Mouse (Mus musculus) heart, adult 2 months (tissue): Measurements from ENCODE around the gene Fam222a.

Source experiments
- CTCF ChIP-seq: fragments of 200-600 bp; IDR thresholded peaks from 2 replicates; pipeline ENCODE4 v1.8.1; 2022; ENCODE audit warnings: antibody characterized with exemption, mild to moderate bottlenecking, moderate library complexity
- EP300 ChIP-seq: fragments of 200-500 bp; IDR thresholded peaks from 2 replicates; pipeline ENCODE4 v1.6.1; 2011; ENCODE audit warnings: low read depth, low read length, control low read depth; ENCODE audit not compliant: insufficient read depth
- POLR2A ChIP-seq: fragments of 200-500 bp; IDR thresholded peaks from 2 replicates; pipeline ENCODE4 v1.6.1; 2011; ENCODE audit warnings: mild to moderate bottlenecking, low read depth, low read length, control low read depth; ENCODE audit not compliant: insufficient read depth

DNA sequence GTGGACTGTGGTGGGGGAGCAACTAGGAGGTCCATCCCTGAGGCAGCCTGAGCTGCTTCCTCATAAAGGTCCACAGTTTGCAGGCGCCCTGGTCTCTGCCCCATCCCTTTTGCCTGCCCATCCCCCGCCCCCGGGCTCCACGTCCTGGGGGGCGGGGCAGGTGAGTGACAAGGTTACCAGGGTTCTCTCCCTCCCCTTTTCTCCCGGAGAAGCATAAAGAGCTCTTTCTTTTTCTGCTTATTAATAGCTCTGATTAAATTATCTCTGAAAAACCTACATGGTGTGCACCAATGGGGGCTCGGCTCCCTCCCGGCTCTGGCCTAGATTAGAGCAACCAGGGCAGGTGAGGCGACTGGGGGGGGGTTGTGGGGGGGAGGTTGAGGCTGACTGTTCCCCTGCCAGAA is 7.3 kb upstream of the Fam222a start:
- no peak for TF ChIP-seq CTCF
- TF ChIP-seq POLR2A = no peak
- no peak for TF ChIP-seq EP300
